Mouse (Mus musculus) liver, postnatal 0 days (tissue): Measurements from ENCODE around the gene Muc20.

Experiments used
- CTCF ChIP-seq: sonication (generic); IDR thresholded peaks from 2 replicates; pipeline ENCODE4 v1.5.1; 2016; ENCODE audit warnings: antibody characterized with exemption, low read depth
- EP300 ChIP-seq: IDR thresholded peaks from 2 replicates; pipeline ENCODE4 v1.6.1; 2016; ENCODE audit warnings: antibody characterized with exemption, low read depth, mild to moderate bottlenecking

DNA sequence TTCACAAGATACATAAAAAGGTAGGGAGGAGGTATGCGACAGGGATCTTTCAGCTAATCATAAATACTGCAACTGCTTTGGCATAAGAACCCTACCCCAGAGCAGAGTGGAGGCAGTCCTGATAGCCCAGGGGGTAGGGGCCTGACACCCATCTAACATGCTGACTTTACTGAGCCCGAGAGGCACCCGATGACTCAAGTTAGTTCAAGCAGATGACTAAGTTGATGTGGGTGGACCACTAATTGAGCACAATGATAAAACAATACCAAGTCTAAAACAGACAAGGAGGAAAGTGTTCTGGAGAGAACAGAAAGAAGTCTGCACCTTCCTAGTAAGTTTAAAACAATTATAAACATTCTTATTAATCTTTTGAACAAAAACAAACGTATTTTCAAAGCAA, 34.3 kb upstream of the Muc20 start:
- TF ChIP-seq CTCF (no peak), EP300 (no peak)
